Mouse (Mus musculus): Measurements from ENCODE around the gene Trp53bp2. TPM values are rescaled to one million over a fixed set of nuclear protein-coding genes. Genes with fewer than 3 reads are reported as not detected.

Trp53bp2 gene
- total and polyA plus RNA-seq, 3 experiments, result 2.6 to 15.1 TPM; not detected in 1

DNA sequence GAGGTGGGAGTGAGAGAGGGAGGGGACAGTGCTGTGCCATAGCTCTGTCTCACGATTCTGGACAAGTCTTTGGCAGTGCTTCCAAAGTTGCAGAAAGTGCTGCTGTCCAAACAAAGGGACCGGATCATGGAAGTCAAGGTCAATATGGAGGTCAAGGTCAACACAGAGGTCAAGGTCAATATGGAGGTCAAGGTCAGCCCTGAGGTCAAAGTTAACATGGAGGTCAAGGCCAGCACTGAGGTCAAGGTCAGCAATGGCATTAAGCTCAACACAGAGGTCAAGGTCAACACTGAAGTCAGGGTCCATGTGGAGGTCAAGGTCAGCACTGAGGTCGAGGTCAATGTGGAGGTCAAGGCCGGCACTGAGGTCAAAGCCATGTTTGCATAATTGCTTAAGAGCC lies 91.9 kb downstream of the Trp53bp2 start:
- Histone ChIP-seq H3K27me3 (ENCODE audit: control insufficient read depth in 1 of 2, insufficient read depth in 2 of 2, low read length in 2 of 2) (no peaks in the 10 kb centered on the region), H3K4me3 (ENCODE audit: control insufficient read depth in 1 of 2, insufficient read depth in 1 of 2, low read depth in 2 of 2, low read length in 2 of 2) (no peak overlapping the region), H3K9ac (ENCODE audit: control insufficient read depth, low read depth, low read length, poor library complexity, severe bottlenecking) (no peak overlapping the region), H3K9me3 (replicated peaks; ENCODE audit: insufficient read depth, low read length) (no peaks in the 10 kb centered on the region), H3K79me2 (ENCODE audit: control insufficient read depth, insufficient read depth, low read length, poor library complexity) (no peaks in the 10 kb centered on the region), H3K27ac (ENCODE audit: control insufficient read depth, low read depth, low read length) (no peak overlapping the region), H3K4me1 (ENCODE audit: control insufficient read depth in 1 of 2, insufficient read depth in 2 of 2, low read length in 2 of 2) (peaks cover 19 to 32% of the 10 kb centered on the region in 2 experiments), H3K36me3 (ENCODE audit: control insufficient read depth in 1 of 2, insufficient read depth in 2 of 2, low read length in 2 of 2) (peaks cover 0 to 32% of the 10 kb centered on the region in 2 experiments; a peak in 2 of 4 replicates)
- TF ChIP-seq SMC3 (IDR thresholded peaks at IDR 0.05; ENCODE audit: low read depth, low read length), result no peak
- TF ChIP-seq MAZ (IDR thresholded peaks at IDR 0.05; ENCODE audit: low read depth, low read length), result no peak
- no peak for TF ChIP-seq UBTF (IDR thresholded peaks at IDR 0.05; ENCODE audit: borderline replicate concordance, insufficient read depth, low read depth, low read length)
- TF ChIP-seq KAT2A (conservative IDR thresholded peaks at IDR 0.05; ENCODE audit: low read depth, low read length), result no peak
- TF ChIP-seq MAFK (IDR thresholded peaks at IDR 0.05; ENCODE audit: borderline replicate concordance, low read depth, low read length), result no peak
- no peak for TF ChIP-seq ZNF384 (IDR thresholded peaks at IDR 0.05; ENCODE audit: low read depth, low read length)
- TF ChIP-seq MYB (IDR thresholded peaks at IDR 0.05; ENCODE audit: low read depth, low read length), result no peak
- TF ChIP-seq ZC3H11A (IDR thresholded peaks at IDR 0.05; ENCODE audit: low read depth, low read length), result no peak
- no peak for TF ChIP-seq RAD21 (IDR thresholded peaks at IDR 0.05; ENCODE audit: low read depth, low read length)
- TF ChIP-seq ZMIZ1 (IDR thresholded peaks at IDR 0.05; ENCODE audit: low read depth, low read length), result no peak
- TF ChIP-seq ETS1 (IDR thresholded peaks at IDR 0.05; ENCODE audit: low read depth, low read length), result no peak
- no peak for TF ChIP-seq E2F4 (IDR thresholded peaks at IDR 0.05; ENCODE audit: borderline replicate concordance, low read depth, low read length)
- no peak for TF ChIP-seq USF2 (IDR thresholded peaks at IDR 0.05; ENCODE audit: borderline replicate concordance in 1 of 2, insufficient read depth in 1 of 2, low read depth in 1 of 2, low read length in 2 of 2)
- no peak for TF ChIP-seq MXI1 (IDR thresholded peaks at IDR 0.05; ENCODE audit: low read depth, low read length)
- TF ChIP-seq JUND (IDR thresholded peaks at IDR 0.05; ENCODE audit: low read depth, low read length), result no peak
- no peak for TF ChIP-seq POLR2AphosphoS5 (IDR thresholded peaks at IDR 0.05; ENCODE audit: borderline replicate concordance, low read depth, low read length)
- no peak for TF ChIP-seq TAL1 (IDR thresholded peaks at IDR 0.05; ENCODE audit: low read length)
- TF ChIP-seq TCF12 (IDR thresholded peaks at IDR 0.05; ENCODE audit: low read depth, low read length), result no peak
- DNase-seq (ENCODE audit: low read depth, low spot score), result no peak

- no peak for TF ChIP-seq ZKSCAN1 (IDR thresholded peaks at IDR 0.05; ENCODE audit: low read depth, low read length)
- TF ChIP-seq ZNF384 (IDR thresholded peaks at IDR 0.05; ENCODE audit: low read depth, low read length), result no peak
- TF ChIP-seq NELFE (IDR thresholded peaks at IDR 0.05; ENCODE audit: low read depth, low read length), result no peak
- TF ChIP-seq POLR2AphosphoS5 (IDR thresholded peaks at IDR 0.05; ENCODE audit: borderline replicate concordance, low read depth, low read length), result no peak
- TF ChIP-seq BHLHE40 (IDR thresholded peaks at IDR 0.05; ENCODE audit: borderline replicate concordance, low read depth, low read length), result no peak
- no peak for TF ChIP-seq KAT2A (conservative IDR thresholded peaks at IDR 0.05; ENCODE audit: low read depth, low read length)
- no peak for TF ChIP-seq TBP (IDR thresholded peaks at IDR 0.05; ENCODE audit: low read depth, low read length)
- TF ChIP-seq RAD21 (IDR thresholded peaks at IDR 0.05; ENCODE audit: low read depth, low read length), result no peak
- no peak for TF ChIP-seq SIN3A (IDR thresholded peaks at IDR 0.05; ENCODE audit: low read length)
- TF ChIP-seq MXI1 (IDR thresholded peaks at IDR 0.05; ENCODE audit: low read depth, low read length), result no peak
- no peak for TF ChIP-seq RCOR1 (IDR thresholded peaks at IDR 0.05; ENCODE audit: low read depth, low read length)
- no peak for TF ChIP-seq TCF12 (IDR thresholded peaks at IDR 0.05; ENCODE audit: low read depth, low read length)
- no peak for TF ChIP-seq MAFK (IDR thresholded peaks at IDR 0.05; ENCODE audit: borderline replicate concordance, low read depth, low read length)
- TF ChIP-seq MYC (IDR thresholded peaks at IDR 0.05; ENCODE audit: low read depth, low read length), result no peak
- TF ChIP-seq POLR2AphosphoS2 (IDR thresholded peaks at IDR 0.05; ENCODE audit: low read length), result no peak
- TF ChIP-seq JUND (IDR thresholded peaks at IDR 0.05; ENCODE audit: low read depth, low read length), result no peak
- Histone ChIP-seq H3K9ac (ENCODE audit: control insufficient read depth, low read depth, low read length, poor library complexity, severe bottlenecking) (no peak overlapping the region), H3K79me2 (ENCODE audit: control insufficient read depth, insufficient read depth, low read length, poor library complexity) (no peaks in the 10 kb centered on the region), H3K36me3 (ENCODE audit: control insufficient read depth in 1 of 2, insufficient read depth in 2 of 2, low read length in 2 of 2) (peaks cover 0 to 38% of the 10 kb centered on the region in 2 experiments; a peak in 2 of 4 replicates), H3K27me3 (ENCODE audit: control insufficient read depth in 1 of 2, insufficient read depth in 2 of 2, low read length in 2 of 2) (no peaks in the 10 kb centered on the region), H3K4me3 (ENCODE audit: control insufficient read depth in 1 of 2, insufficient read depth in 1 of 2, low read depth in 2 of 2, low read length in 2 of 2) (no peak overlapping the region), H3K27ac (ENCODE audit: control insufficient read depth, low read depth, low read length) (no peak overlapping the region), H3K4me1 (ENCODE audit: control insufficient read depth in 1 of 2, insufficient read depth in 2 of 2, low read length in 2 of 2) (peaks cover 25 to 39% of the 10 kb centered on the region in 2 experiments), H3K9me3 (replicated peaks; ENCODE audit: insufficient read depth, low read length) (no peaks in the 10 kb centered on the region)
- no peak for DNase-seq (ENCODE audit: low read depth, low spot score)
Observed at GRCm38 (mm10) chr1:182501815-182502405, 92.9 kb downstream of the Trp53bp2 start.
